Mouse (Mus musculus) stomach, postnatal 0 days (tissue): ENCODE results near the gene Usb1.

Source experiments
- CTCF ChIP-seq: IDR thresholded peaks from 2 replicates; pipeline ENCODE4 v1.5.1; 2016; ENCODE audit warnings: antibody characterized with exemption, low read depth, mild to moderate bottlenecking, moderate library complexity
- EP300 ChIP-seq: optimal IDR thresholded peaks from 2 replicates; pipeline ENCODE3; 2016; ENCODE audit warnings: antibody characterized with exemption

GRCm38 (mm10) chr8:95305526-95305925 is 26.6 kb upstream of the Usb1 start:
- TF ChIP-seq CTCF = no peak
- no peak for TF ChIP-seq EP300
